10 mouse cellular contexts compared by ENCODE assay signal in genomic region chr9:79716496-79716895, GRCm38 (mm10). TPM values are rescaled to one million over a fixed set of nuclear protein-coding genes. Genes with fewer than 3 reads are reported as not detected.
A peak's percentile ranks its signal among the peaks of the same experiment; 100 is the strongest.
DNase-seq lines count a peak whose midpoint lies in the region; ATAC-seq and TF ChIP-seq lines count a peak whose summit lies in the region.
"Had no signal": no experiment of that assay in that cellular context is flagged by ENCODE, and none has a peak within 500 bp of the region (broad histone marks: within the 10 kb centered on the region; RNA-seq: fewer than 3 reads in every experiment).

No protein-coding gene starts in this region.

- ATAC-seq in lung, postnatal 0 days, result no peak
- no peak for ATAC-seq in intestine, postnatal 0 days
- ATAC-seq in stomach, embryonic 15.5 days (ENCODE audit: insufficient read depth, low FRiP score, low read depth), result no peak
- no peak for ATAC-seq in CD4-positive, CD25-positive, alpha-beta regulatory T cell, adult 4 months
- no peak for ATAC-seq in megakaryocyte, adult 5-6 weeks (ENCODE audit: poor library complexity, severe bottlenecking)

- DNase-seq in gastrocnemius, adult 2 months, result no peak
- DNase-seq in gastrocnemius, adult 8-10 months (ENCODE audit: low spot score in 2 of 2), result no peak
- DNase-seq in lung, postnatal 0 days (ENCODE audit: low spot score), result peak; percentile 10
- no peak for DNase-seq in lung, postnatal 10 days

- TF ChIP-seq EP300 in lung, postnatal 0 days (IDR thresholded peaks at IDR 0.05), result no peak

- H3K4me1 ChIP-seq in lung, postnatal 0 days (ENCODE audit: insufficient read depth, low read depth, low read length), result peaks cover 19% of the 10 kb centered on the region
- H3K4me1 ChIP-seq in intestine, postnatal 0 days (replicated peaks; ENCODE audit: control insufficient read depth, insufficient read depth, low read length), result no peaks in the 10 kb centered on the region; the same call in 1 of the 2 replicates
- H3K4me1 ChIP-seq in stomach, embryonic 15.5 days, result peaks cover 25% of the 10 kb centered on the region

- H3K36me3 ChIP-seq in lung, postnatal 0 days (ENCODE audit: insufficient read depth, low read length), result no peaks in the 10 kb centered on the region
- H3K36me3 ChIP-seq in intestine, postnatal 0 days (ENCODE audit: control insufficient read depth, insufficient read depth), result no peaks in the 10 kb centered on the region
- H3K36me3 ChIP-seq in stomach, embryonic 15.5 days, result no peaks in the 10 kb centered on the region

- 48% methylated on average over 5 of the region's 5 CpGs for WGBS in lung, postnatal 0 days
- 44% methylated on average over 5 of the region's 5 CpGs for WGBS in intestine, postnatal 0 days
- WGBS in stomach, embryonic 15.5 days, result 39% methylated on average over 5 of the region's 5 CpGs

- intact Hi-C loops in gastrocnemius, adult 2 months (cut with DNase I), result no loop called here

- peaks cover 7% of the 10 kb centered on the region for H3K27me3 ChIP-seq in lung, postnatal 0 days (replicated peaks; ENCODE audit: insufficient read depth, low read length)
- H3K27me3 ChIP-seq in intestine, postnatal 0 days (replicated peaks; ENCODE audit: control insufficient read depth, insufficient read depth, low read length), result peaks cover 40% of the 10 kb centered on the region
- H3K27me3 ChIP-seq in stomach, embryonic 15.5 days (replicated peaks), result no peaks in the 10 kb centered on the region

- H3K9me3 ChIP-seq in lung, postnatal 0 days (ENCODE audit: low read length), result no peaks in the 10 kb centered on the region
- H3K9me3 ChIP-seq in intestine, postnatal 0 days (ENCODE audit: control insufficient read depth), result no peaks in the 10 kb centered on the region
- no peaks in the 10 kb centered on the region for H3K9me3 ChIP-seq in stomach, embryonic 15.5 days

- no peak overlapping the region for H3K9ac ChIP-seq in lung, postnatal 0 days (replicated peaks; ENCODE audit: low read depth)
- no peak overlapping the region for H3K9ac ChIP-seq in intestine, postnatal 0 days (ENCODE audit: low read depth, low read length)
- no peak overlapping the region for H3K9ac ChIP-seq in stomach, embryonic 15.5 days

- H3K27ac ChIP-seq in gastrocnemius, adult 2 months, result peak overlapping the region; percentile 48
- H3K27ac ChIP-seq in lung, postnatal 0 days (ENCODE audit: low read length), result no peak overlapping the region
- no peak overlapping the region for H3K27ac ChIP-seq in intestine, postnatal 0 days (ENCODE audit: low read depth, low read length)
- no peak overlapping the region for H3K27ac ChIP-seq in stomach, embryonic 15.5 days

- peak overlapping the region; percentile 93 for H3K4me2 ChIP-seq in lung, postnatal 0 days (replicated peaks; ENCODE audit: low read depth, low read length)
- H3K4me2 ChIP-seq in intestine, postnatal 0 days (replicated peaks; ENCODE audit: low read depth), result peak overlapping the region; percentile 80
- H3K4me2 ChIP-seq in stomach, embryonic 15.5 days, result peak overlapping the region; percentile 78

- no peak for TF ChIP-seq CTCF in gastrocnemius, adult 2 months (IDR thresholded peaks at IDR 0.05)
- TF ChIP-seq CTCF in lung, postnatal 0 days (IDR thresholded peaks at IDR 0.05), result no peak
- no peak for TF ChIP-seq CTCF in intestine, postnatal 0 days (IDR thresholded peaks at IDR 0.05; ENCODE audit: low read depth)

- H3K4me3 ChIP-seq in gastrocnemius, adult 2 months, result peak overlapping the region; percentile 80
- H3K4me3 ChIP-seq in lung, postnatal 0 days (ENCODE audit: low read depth, low read length), result no peak overlapping the region
- H3K4me3 ChIP-seq in intestine, postnatal 0 days (ENCODE audit: low read depth, low read length), result peak overlapping the region; percentile 53
- peak overlapping the region; percentile 59 for H3K4me3 ChIP-seq in stomach, embryonic 15.5 days (replicated peaks)
- H3K4me3 ChIP-seq: megakaryocyte, embryonic 14.5 days had no signal

RNA-seq across cellular contexts. Expression of gene Col12a1, which starts 2.1 kb away (rescaled TPM):
- total RNA-seq in gastrocnemius, adult 2 months (2021), result 10 to 100 TPM in 1 of 2 experiments, 1 to 10 TPM in 1; 4.5 to 16.4 TPM
- total RNA-seq in gastrocnemius, adult 8-10 months (2022), result 1 to 10 TPM; 2.3 to 6.2 (median 4.3) TPM
- polyA plus RNA-seq in lung, postnatal 0 days (2015; fragmentation: Nextera tagmentation; extraction: Ambion mirVana), result 11.5 and 13.3 TPM in 2 replicates
- polyA plus RNA-seq in intestine, postnatal 0 days (2015; fragmentation: Nextera tagmentation; extraction: Ambion mirVana), result 16.6 and 17.0 TPM in 2 replicates
- 39.8 and 41.8 TPM in 2 replicates for polyA plus RNA-seq in stomach, embryonic 15.5 days (2015; fragmentation: Nextera tagmentation; extraction: Ambion mirVana)
- polyA plus RNA-seq in CD4-positive, CD25-positive, alpha-beta regulatory T cell, adult 4 months (2017; shearing (Covaris generic)), result not detected
- total RNA-seq in megakaryocyte, adult 5-6 weeks (2015), result 0.11 TPM in 1 of 2 replicates, not detected in the other
- total RNA-seq in megakaryocyte, adult 5-6 weeks (2017), result 0.04 TPM in 1 of 2 replicates, not detected in the other
- total RNA-seq: granulocyte monocyte progenitor cell, adult 5-6 weeks had no signal

RNA-seq across cellular contexts. Expression of gene Cox7a2, which starts 43.2 kb away (rescaled TPM):
- 100 to 1,000 TPM; 330 to 468 TPM for total RNA-seq in gastrocnemius, adult 2 months (2021)
- 100 to 1,000 TPM; 335 to 396 (median 388) TPM for total RNA-seq in gastrocnemius, adult 8-10 months (2022)
- 593 and 634 TPM in 2 replicates for polyA plus RNA-seq in lung, postnatal 0 days (2015; fragmentation: Nextera tagmentation; extraction: Ambion mirVana)
- polyA plus RNA-seq in intestine, postnatal 0 days (2015; fragmentation: Nextera tagmentation; extraction: Ambion mirVana), result 1,275 and 1,366 TPM in 2 replicates
- 730 and 796 TPM in 2 replicates for polyA plus RNA-seq in stomach, embryonic 15.5 days (2015; fragmentation: Nextera tagmentation; extraction: Ambion mirVana)
- 100 to 1,000 TPM; 198 to 259 TPM for polyA plus RNA-seq in CD4-positive, CD25-positive, alpha-beta regulatory T cell, adult 4 months (2017; shearing (Covaris generic))
- total RNA-seq in megakaryocyte, adult 5-6 weeks (2015), result 346 and 414 TPM in 2 replicates
- total RNA-seq in megakaryocyte, adult 5-6 weeks (2017), result 115 and 122 TPM in 2 replicates

Comparison
In these comparisons a context has a peak if more than half of its experiments do, and no peak if none do; other contexts are left out.
1. RNA of gene Col12a1, which starts 2.1 kb away (polyA plus RNA-seq): 39.8 to 41.8 TPM in stomach, embryonic 15.5 days, 16.6 to 17.0 TPM in intestine, postnatal 0 days and 11.5 to 13.3 TPM in lung, postnatal 0 days; not detected in CD4-positive, CD25-positive, alpha-beta regulatory T cell, adult 4 months; every median in the first group is over 10 times any median in the second.
2. Peak in every context shown above with its lines, with median percentiles within 50 percentile points of each other: H3K4me2 ChIP-seq.